Mouse (Mus musculus) limb, embryonic 14.5 days (tissue): Measurements from ENCODE around the gene Nelfa. TPM values are rescaled to one million over a fixed set of nuclear protein-coding genes. Genes with fewer than 3 reads are reported as not detected.

Source experiments
- ATAC-seq: fragments of 200-750 bp; cut with Nextera tagmentation; 2 replicates; pipeline ENCODE4 v1.8.0; 2017; ENCODE audit warnings: low read depth, moderate number of reproducible peaks, moderate TSS enrichment; ENCODE audit not compliant: low FRiP score
- DNase-seq: peaks from one replicate; pipeline ENCODE4 v3.0.0-alpha.2; 2015; ENCODE audit warnings: low spot score
- H3K27ac ChIP-seq: fragments of 300-500 bp; sonication (generic); replicated peaks from 2 replicates; pipeline ENCODE4 v1.5.1; 2014; ENCODE audit warnings: low read depth, mild to moderate bottlenecking, low read length, moderate library complexity, mixed read lengths
- H3K27me3 ChIP-seq: fragments of 300-500 bp; sonication (generic); 2 replicates; pipeline ENCODE4 v1.6.1; 2014; ENCODE audit warnings: low read length, mixed read lengths; ENCODE audit not compliant: control insufficient read depth, insufficient read depth
- H3K36me3 ChIP-seq: fragments of 300-500 bp; sonication (generic); 2 replicates; pipeline ENCODE4 v1.6.1; 2014; ENCODE audit warnings: mild to moderate bottlenecking, low read length, moderate library complexity, mixed read lengths; ENCODE audit not compliant: control insufficient read depth, insufficient read depth
- H3K4me1 ChIP-seq: fragments of 300-500 bp; sonication (generic); 2 replicates; pipeline ENCODE4 v1.6.1; 2014; ENCODE audit warnings: antibody characterized with exemption, low read length, mixed read lengths; ENCODE audit not compliant: control insufficient read depth, insufficient read depth
- H3K4me2 ChIP-seq: fragments of 300-500 bp; sonication (generic); replicated peaks from 2 replicates; pipeline ENCODE4 v1.6.1; 2014; ENCODE audit warnings: low read depth, mild to moderate bottlenecking, low read length, moderate library complexity; ENCODE audit not compliant: severe bottlenecking
- H3K4me3 ChIP-seq: fragments of 300-500 bp; sonication (generic); replicated peaks from 2 replicates; pipeline ENCODE4 v1.5.1; 2014; ENCODE audit warnings: low read length
- H3K9ac ChIP-seq: fragments of 300-500 bp; sonication (generic); 2 replicates; pipeline ENCODE4 v1.6.1; 2014; ENCODE audit warnings: mild to moderate bottlenecking, low read depth, low read length, moderate library complexity; ENCODE audit not compliant: severe bottlenecking
- H3K9me3 ChIP-seq: fragments of 300-500 bp; sonication (generic); 2 replicates; pipeline ENCODE4 v1.6.1; 2016; ENCODE audit warnings: low read length; ENCODE audit not compliant: control insufficient read depth
- POLR2A ChIP-seq: fragments of 200-500 bp; IDR thresholded peaks from 2 replicates; pipeline ENCODE4 v1.8.0; 2012; ENCODE audit warnings: inconsistent platforms, mild to moderate bottlenecking, moderate library complexity, borderline replicate concordance; ENCODE audit not compliant: insufficient read depth, insufficient read length; ENCODE audit errors: extremely low read depth
- WGBS: fragments of 180-500 bp; shearing (Covaris S2); extraction: QIAGEN DNeasy Blood & Tissue Kit; methylation state at CpG from one replicate; pipeline ENCODE4 v1.1.7; 2014; 5-methylcytosine and 5-hydroxymethylcytosine counted together
- polyA plus RNA-seq, 2 experiments: library from polyadenylated mRNA; depleted of rRNA in 1 of 2; stranded (reverse) in 1 of 2; unstranded in 1 of 2; fragments of >200 nt; fragmentation: Nextera tagmentation in 1 of 2; extraction: Ambion mirVana in 1 of 2; gene quantifications; 2 replicates each; pipeline versions ENCODE4 v1.2.1 to v1.2.3; 2012 to 2014

Gene Nelfa
- polyA plus RNA-seq, 2 experiments = 53.3 to 70.0 TPM

DNA sequence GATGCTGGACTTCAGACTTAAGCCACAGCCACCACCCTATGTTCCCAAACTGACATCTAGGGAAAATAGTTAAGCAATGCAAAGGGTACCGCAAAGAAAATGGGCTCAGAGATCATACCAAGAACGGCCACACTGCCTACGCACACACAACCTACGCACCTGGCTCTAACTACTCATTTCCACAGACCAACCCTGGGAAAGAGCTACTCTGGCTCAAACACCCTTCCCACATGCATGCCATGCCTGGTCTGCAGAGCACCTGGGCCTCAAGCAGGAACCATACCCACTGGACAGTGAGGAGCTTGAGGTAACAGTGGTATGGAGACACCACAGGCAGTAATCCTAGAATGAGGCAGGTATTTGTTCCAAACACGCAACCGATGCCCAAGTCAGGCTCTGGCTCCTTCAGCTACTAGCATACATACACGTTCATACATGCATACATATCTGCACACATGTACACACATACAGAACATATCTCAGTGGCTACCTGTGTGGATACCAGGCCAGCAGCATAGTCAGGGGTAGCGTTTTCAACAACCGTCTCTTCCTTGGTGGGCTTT is 35.4 kb downstream of the Nelfa start:
- Histone ChIP-seq H3K27me3 (no peaks in the 10 kb centered on the region), H3K27ac (no peak overlapping the region), H3K9ac (no peak overlapping the region), H3K4me2 (no peak overlapping the region), H3K4me1 (no peaks in the 10 kb centered on the region), H3K36me3 (peaks cover 74% of the 10 kb centered on the region), H3K4me3 (no peak overlapping the region), H3K9me3 (no peaks in the 10 kb centered on the region)
- DNase-seq (no peak), ATAC-seq (no peak)
- 96% methylated on average over 9 of the region's 9 CpGs for WGBS
- no peak for TF ChIP-seq POLR2A

DNA sequence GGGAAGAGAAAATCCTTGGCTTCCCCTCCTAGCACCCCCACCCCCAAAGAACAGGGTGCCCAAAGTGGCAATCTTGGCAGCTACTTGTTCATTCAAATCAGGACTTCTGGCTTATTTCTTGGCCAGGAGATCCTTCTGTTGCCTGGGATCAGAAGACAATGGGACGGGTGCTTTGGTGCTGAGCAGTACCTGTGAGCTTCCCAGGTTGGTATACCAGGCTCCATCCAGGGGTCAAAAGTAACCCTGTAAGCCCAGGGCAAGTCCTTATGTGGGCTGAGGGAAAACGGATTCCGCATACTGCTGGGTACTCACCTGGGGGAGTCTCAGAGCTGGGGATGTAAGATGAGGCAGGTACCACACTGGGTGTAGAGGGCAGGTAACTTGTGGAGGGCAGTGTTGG is 36.1 kb downstream of the Nelfa start:
- peaks cover 80% of the 10 kb centered on the region for H3K36me3 ChIP-seq
- no peak overlapping the region for H3K4me2 ChIP-seq
- no peaks in the 10 kb centered on the region for H3K4me1 ChIP-seq
- H3K9me3 ChIP-seq = no peaks in the 10 kb centered on the region
- no peak overlapping the region for H3K27ac ChIP-seq
- DNase-seq = no peak
- ATAC-seq = no peak
- no peak for TF ChIP-seq POLR2A
- WGBS = 81% methylated on average over 3 of the region's 3 CpGs
- H3K27me3 ChIP-seq = no peaks in the 10 kb centered on the region
- no peak overlapping the region for H3K9ac ChIP-seq
- H3K4me3 ChIP-seq = no peak overlapping the region

GRCm38 (mm10) chr5:33899245-33899644 is 37.0 kb downstream of the Nelfa start:
- Histone ChIP-seq H3K9ac (no peak overlapping the region), H3K27ac (no peak overlapping the region), H3K27me3 (no peaks in the 10 kb centered on the region), H3K9me3 (no peaks in the 10 kb centered on the region), H3K4me2 (no peak overlapping the region), H3K4me1 (no peaks in the 10 kb centered on the region), H3K4me3 (no peak overlapping the region), H3K36me3 (peaks cover 89% of the 10 kb centered on the region)
- ATAC-seq = no peak
- 92% methylated on average over 3 of the region's 3 CpGs for WGBS
- no peak for DNase-seq
- no peak for TF ChIP-seq POLR2A

DNA sequence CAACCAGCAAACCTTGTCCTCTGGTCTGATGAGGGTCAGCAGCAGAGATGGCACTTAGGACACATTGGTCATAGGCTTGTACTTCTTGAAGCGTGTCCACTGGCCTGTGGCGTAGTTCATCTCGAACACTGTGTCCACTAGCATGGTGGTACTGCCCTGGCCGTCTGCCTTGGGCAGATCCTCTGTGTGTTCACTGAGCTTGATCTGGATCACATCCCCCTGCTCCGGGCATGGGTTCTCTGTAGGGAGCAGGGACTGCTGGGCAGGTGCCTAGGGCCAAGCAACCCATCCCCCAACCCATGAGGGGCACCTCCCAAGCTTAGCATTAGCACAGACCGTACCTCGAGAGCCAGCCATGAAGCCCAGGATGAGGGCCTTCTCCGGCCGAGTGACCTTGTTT is 37.5 kb downstream of the Nelfa start:
- no peak overlapping the region for H3K4me2 ChIP-seq
- no peak for TF ChIP-seq POLR2A
- no peaks in the 10 kb centered on the region for H3K9me3 ChIP-seq
- H3K36me3 ChIP-seq = peaks cover 95% of the 10 kb centered on the region
- no peak overlapping the region for H3K27ac ChIP-seq
- WGBS = 90% methylated on average over 9 of the region's 9 CpGs
- H3K27me3 ChIP-seq = no peaks in the 10 kb centered on the region
- H3K4me3 ChIP-seq = no peak overlapping the region
- no peaks in the 10 kb centered on the region for H3K4me1 ChIP-seq
- no peak overlapping the region for H3K9ac ChIP-seq
- no peak for DNase-seq
- no peak for ATAC-seq

DNA sequence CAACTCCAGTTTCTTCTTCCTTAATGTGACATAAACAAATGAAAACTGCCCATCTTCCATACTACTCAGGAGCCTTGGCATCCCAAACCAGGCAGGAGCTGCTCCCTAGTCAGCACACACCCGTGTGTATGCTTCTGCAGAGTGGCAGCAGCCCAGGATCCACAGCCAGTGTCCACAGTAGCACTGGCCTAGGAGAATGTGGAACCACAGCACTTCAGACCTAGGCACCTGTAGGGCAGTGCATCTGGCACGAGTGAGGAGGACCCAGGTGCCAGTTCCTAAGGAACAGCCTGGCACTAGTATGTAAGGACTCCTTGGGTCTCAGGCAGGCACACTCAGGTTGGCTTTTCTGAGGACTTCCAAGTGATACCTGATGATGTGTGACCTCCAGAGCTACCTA is 39.1 kb downstream of the Nelfa start:
- H3K4me1 ChIP-seq = no peaks in the 10 kb centered on the region
- WGBS = 83% methylated on average over 2 of the region's 2 CpGs
- H3K27me3 ChIP-seq = no peaks in the 10 kb centered on the region
- H3K4me3 ChIP-seq = no peak overlapping the region
- no peak for ATAC-seq
- no peak overlapping the region for H3K4me2 ChIP-seq
- H3K9me3 ChIP-seq = no peaks in the 10 kb centered on the region
- TF ChIP-seq POLR2A = no peak
- no peak overlapping the region for H3K27ac ChIP-seq
- DNase-seq = no peak
- H3K36me3 ChIP-seq = peaks cover 99% of the 10 kb centered on the region
- no peak overlapping the region for H3K9ac ChIP-seq

GRCm38 (mm10) chr5:33895116-33895515 is 41.1 kb downstream of the Nelfa start:
- no peak overlapping the region for H3K4me3 ChIP-seq
- peaks cover 99% of the 10 kb centered on the region for H3K36me3 ChIP-seq
- WGBS = 93% methylated on average over 9 of the region's 9 CpGs
- no peak for TF ChIP-seq POLR2A
- no peak for ATAC-seq
- H3K27me3 ChIP-seq = no peaks in the 10 kb centered on the region
- H3K9me3 ChIP-seq = no peaks in the 10 kb centered on the region
- no peak overlapping the region for H3K9ac ChIP-seq
- H3K4me2 ChIP-seq = no peak overlapping the region
- H3K4me1 ChIP-seq = no peaks in the 10 kb centered on the region
- DNase-seq = no peak
- H3K27ac ChIP-seq = no peak overlapping the region
